Mouse (Mus musculus) cerebellum, postnatal 4 days (tissue): ENCODE data around the gene Mical3.
A peak's percentile ranks its signal among the peaks of the same experiment; 100 is the strongest.

Experiments
- DNase-seq, 2 experiments: peaks; one replicate each; pipeline ENCODE4 v3.0.0; 2022; ENCODE audit warnings: low spot score in 2 of 2, mixed read lengths in 1 of 2

Mical3 gene

GRCm38 (mm10) chr6:121084050-121084480, 46.7 kb downstream of the Mical3 start:
- DNase-seq, result no peak

GRCm38 (mm10) chr6:121082094-121082473, 48.7 kb downstream of the Mical3 start:
- no peak for DNase-seq

- peak in 1 of 2 experiments; percentile 22 for DNase-seq
Measured at GRCm38 (mm10) chr6:121081288-121082093, 49.3 kb downstream of the Mical3 start.

- DNase-seq, result no peak
Measured at GRCm38 (mm10) chr6:121078175-121078574, 52.6 kb downstream of the Mical3 start.

GRCm38 (mm10) chr6:121076929-121077566, 53.8 kb downstream of the Mical3 start:
- no peak for DNase-seq

GRCm38 (mm10) chr6:121075763-121076162, 55.0 kb downstream of the Mical3 start:
- no peak for DNase-seq

GRCm38 (mm10) chr6:121073312-121073711, 57.5 kb downstream of the Mical3 start:
- DNase-seq, result no peak

- no peak for DNase-seq
Measured at GRCm38 (mm10) chr6:121072615-121073014, 58.2 kb downstream of the Mical3 start.

- no peak for DNase-seq
Measured at GRCm38 (mm10) chr6:121070584-121071230, 60.1 kb downstream of the Mical3 start.

- no peak for DNase-seq
Measured at GRCm38 (mm10) chr6:121069156-121069555, 61.6 kb downstream of the Mical3 start.

- DNase-seq, result no peak
Measured at GRCm38 (mm10) chr6:121068087-121068464, 62.7 kb downstream of the Mical3 start.

- DNase-seq, result no peak
Measured at GRCm38 (mm10) chr6:121067426-121068086, 63.2 kb downstream of the Mical3 start.

GRCm38 (mm10) chr6:121066761-121067160, 64.0 kb downstream of the Mical3 start:
- DNase-seq, result no peak

- DNase-seq, result peak in 1 of 2 experiments; percentile 22
Measured at GRCm38 (mm10) chr6:121064356-121065015, 66.3 kb downstream of the Mical3 start.

GRCm38 (mm10) chr6:121063771-121064170, 67.0 kb downstream of the Mical3 start:
- DNase-seq, result no peak

- no peak for DNase-seq
Measured at GRCm38 (mm10) chr6:121062891-121063408, 67.8 kb downstream of the Mical3 start.

GRCm38 (mm10) chr6:121058039-121058438, 72.8 kb downstream of the Mical3 start:
- no peak for DNase-seq

- no peak for DNase-seq
Measured at GRCm38 (mm10) chr6:121057181-121057956, 73.4 kb downstream of the Mical3 start.

- no peak for DNase-seq
Measured at GRCm38 (mm10) chr6:121055496-121055895, 75.3 kb downstream of the Mical3 start.

- no peak for DNase-seq
Measured at GRCm38 (mm10) chr6:121054908-121055307, 75.9 kb downstream of the Mical3 start.
